Mouse (Mus musculus) forebrain, postnatal 0 days (tissue): ENCODE measurements at regions not wholly inside any gene's neighbourhood (a gene's known extent, or its start where the extent isn't known, plus 50 kb on each side); places are given as distances from the start of the nearest gene placed in this dataset.
A peak's percentile ranks its signal among the peaks of the same experiment; 100 is the strongest.

Experiments
- ATAC-seq: fragments of 200-750 bp; cut with Nextera tagmentation; 2 replicates; pipeline ENCODE4 v1.8.0; 2017; ENCODE audit warnings: mild to moderate bottlenecking, moderate library complexity
- DNase-seq: peaks from one replicate; pipeline ENCODE4 v3.0.0-alpha.2; 2015
- H3K27ac ChIP-seq: fragments of 300-500 bp; sonication (generic); 2 replicates; pipeline ENCODE4 v1.5.1; 2014; ENCODE audit warnings: low read depth, mild to moderate bottlenecking, antibody characterized with exemption, low read length, moderate library complexity, mixed read lengths
- H3K27me3 ChIP-seq: fragments of 300-500 bp; sonication (generic); 2 replicates; pipeline ENCODE4 v1.6.1; 2014; ENCODE audit warnings: mild to moderate bottlenecking, low read length, mixed read lengths; ENCODE audit not compliant: insufficient read depth
- H3K36me3 ChIP-seq: fragments of 300-500 bp; sonication (generic); 2 replicates; pipeline ENCODE4 v1.6.1; 2014; ENCODE audit warnings: mild to moderate bottlenecking, moderate library complexity; ENCODE audit not compliant: insufficient read depth
- H3K4me1 ChIP-seq: fragments of 300-500 bp; sonication (generic); 2 replicates; pipeline ENCODE4 v1.6.1; 2014; ENCODE audit warnings: antibody characterized with exemption; ENCODE audit not compliant: insufficient read depth
- H3K4me2 ChIP-seq: fragments of 300-500 bp; sonication (generic); 2 replicates; pipeline ENCODE4 v1.6.1; 2014; ENCODE audit warnings: low read depth, mild to moderate bottlenecking, moderate library complexity
- H3K4me3 ChIP-seq: fragments of 300-500 bp; sonication (generic); 2 replicates; pipeline ENCODE4 v1.5.1; 2014; ENCODE audit warnings: low read depth, low read length, mixed read lengths
- H3K9ac ChIP-seq: fragments of 300-500 bp; sonication (generic); 2 replicates; pipeline ENCODE4 v1.6.1; 2014; ENCODE audit warnings: mild to moderate bottlenecking
- H3K9me3 ChIP-seq: fragments of 300-500 bp; sonication (generic); 2 replicates; pipeline ENCODE4 v1.6.1; 2016; ENCODE audit warnings: low read length
- CTCF ChIP-seq: sonication (generic); IDR thresholded peaks from 2 replicates; pipeline ENCODE4 v1.5.1; 2016; ENCODE audit warnings: antibody characterized with exemption, control low read depth, low read depth
- WGBS: fragments of 180-500 bp; shearing (Covaris S2); extraction: QIAGEN DNeasy Blood & Tissue Kit; methylation state at CpG from one replicate; pipeline ENCODE4 v1.1.7; 2014; 5-methylcytosine and 5-hydroxymethylcytosine counted together

GRCm38 (mm10) chr2:146625166-146625751 lies 113.1 kb upstream of the Ralgapa2 start:
- ATAC-seq (no peak), DNase-seq (no peak)
- Histone ChIP-seq H3K36me3 (no peaks in the 10 kb centered on the region), H3K4me1 (no peaks in the 10 kb centered on the region), H3K4me2 (no peak overlapping the region), H3K9me3 (no peaks in the 10 kb centered on the region), H3K4me3 (no peak overlapping the region), H3K27me3 (no peaks in the 10 kb centered on the region), H3K9ac (no peak overlapping the region), H3K27ac (no peak overlapping the region)
- WGBS, result 38% methylated on average over 5 of the region's 5 CpGs
- TF ChIP-seq CTCF, result no peak

DNA sequence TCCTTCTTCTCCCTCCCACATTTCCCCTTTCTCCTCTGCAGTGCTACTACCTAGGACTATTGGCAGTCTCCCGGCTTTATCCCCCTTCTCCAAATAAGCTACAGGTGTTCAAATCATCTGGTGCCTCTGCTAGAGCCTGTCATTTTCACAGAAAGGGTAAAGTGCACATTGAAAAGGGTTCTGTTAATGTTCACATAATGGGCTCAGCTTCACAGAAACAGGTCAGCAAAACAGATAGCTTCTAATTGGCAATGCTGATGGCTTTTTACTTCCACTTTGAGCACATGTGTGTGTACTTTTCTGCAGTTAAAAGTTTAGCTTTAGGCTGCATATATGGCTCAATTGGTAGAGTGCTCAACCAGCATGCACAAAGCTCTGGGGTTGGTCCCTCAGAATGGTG lies 114.4 kb upstream of the Ralgapa2 start:
- no peak overlapping the region for H3K4me3 ChIP-seq
- TF ChIP-seq CTCF, result no peak
- H3K4me2 ChIP-seq, result no peak overlapping the region
- 40% methylated on average over 1 of the region's 1 CpGs for WGBS
- H3K9ac ChIP-seq, result no peak overlapping the region
- H3K36me3 ChIP-seq, result no peaks in the 10 kb centered on the region
- no peaks in the 10 kb centered on the region for H3K27me3 ChIP-seq
- ATAC-seq (no peak), DNase-seq (no peak)
- no peak overlapping the region for H3K27ac ChIP-seq
- no peaks in the 10 kb centered on the region for H3K9me3 ChIP-seq
- no peaks in the 10 kb centered on the region for H3K4me1 ChIP-seq

- DNase-seq (no peak), ATAC-seq (no peak)
- no peak for TF ChIP-seq CTCF
- 81% methylated on average over 3 of the region's 3 CpGs for WGBS
- Histone ChIP-seq H3K4me3 (no peak overlapping the region), H3K4me2 (no peak overlapping the region), H3K27me3 (no peaks in the 10 kb centered on the region), H3K27ac (no peak overlapping the region), H3K9me3 (no peaks in the 10 kb centered on the region), H3K36me3 (no peaks in the 10 kb centered on the region), H3K9ac (no peak overlapping the region), H3K4me1 (no peaks in the 10 kb centered on the region)
Measured at GRCm38 (mm10) chr2:146630179-146630578, 118.0 kb upstream of the Ralgapa2 start.

DNA sequence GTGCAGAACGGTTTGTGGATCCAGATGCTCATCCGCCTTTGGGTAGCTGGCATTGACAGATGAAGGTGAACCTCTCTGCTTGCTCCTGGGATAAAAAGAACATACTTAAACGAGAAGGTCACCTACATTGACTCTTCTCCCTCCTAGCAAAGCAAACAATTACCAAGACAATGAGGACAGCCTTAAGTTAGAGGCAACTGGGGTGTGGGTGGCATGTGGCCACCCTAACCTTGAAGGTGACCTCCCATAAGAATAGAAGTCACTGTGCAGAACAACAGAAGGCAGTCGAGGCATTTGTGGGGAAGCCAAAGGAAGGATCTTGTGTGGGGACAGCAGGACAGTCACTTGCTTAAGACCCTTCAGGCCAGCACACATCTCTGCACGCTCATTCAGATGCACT lies 119.0 kb upstream of the Ralgapa2 start:
- Histone ChIP-seq H3K4me2 (no peak overlapping the region), H3K9me3 (no peaks in the 10 kb centered on the region), H3K4me1 (no peaks in the 10 kb centered on the region), H3K9ac (no peak overlapping the region), H3K27ac (no peak overlapping the region), H3K27me3 (no peaks in the 10 kb centered on the region), H3K4me3 (no peak overlapping the region), H3K36me3 (no peaks in the 10 kb centered on the region)
- DNase-seq, result no peak
- 78% methylated on average over 5 of the region's 5 CpGs for WGBS
- ATAC-seq, result no peak
- no peak for TF ChIP-seq CTCF

DNA sequence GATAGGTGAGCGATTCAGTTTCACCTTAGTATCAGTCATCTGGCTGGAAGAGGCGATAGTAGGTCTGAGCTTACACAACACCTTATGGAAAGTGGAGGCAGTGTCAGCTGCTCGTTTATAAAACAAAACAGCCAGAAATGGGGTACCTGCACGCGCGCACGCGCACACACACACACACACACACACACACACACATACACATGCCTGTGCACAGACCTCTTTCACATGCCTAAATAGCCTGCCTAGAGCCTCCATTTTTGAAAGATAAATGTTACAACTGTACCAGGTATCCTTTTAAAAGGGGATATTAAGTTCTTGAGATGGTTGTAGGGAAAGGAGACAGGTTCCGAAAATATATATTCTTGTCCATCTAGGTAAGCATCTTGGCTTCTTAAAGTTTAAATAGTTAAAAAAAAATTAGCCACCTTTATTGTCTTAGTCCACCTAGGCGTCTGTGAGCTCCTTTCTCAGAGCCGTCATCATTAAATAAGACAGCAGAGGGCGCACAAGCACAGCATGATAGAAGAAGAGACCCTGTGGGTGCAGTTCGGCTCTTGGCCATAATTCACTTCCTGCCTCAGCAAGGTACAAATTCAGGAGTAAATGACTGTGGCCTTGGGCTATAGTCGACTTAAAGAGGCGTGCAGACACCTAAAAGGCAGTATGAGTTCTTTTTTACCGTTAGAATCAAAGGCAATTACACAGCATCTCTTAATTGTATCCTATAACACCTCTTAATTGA lies 121.4 kb upstream of the Ralgapa2 start:
- peak; percentile 89 for TF ChIP-seq CTCF
- H3K27me3 ChIP-seq, result no peaks in the 10 kb centered on the region
- H3K4me3 ChIP-seq, result no peak overlapping the region
- H3K4me2 ChIP-seq, result no peak overlapping the region
- H3K9ac ChIP-seq, result no peak overlapping the region
- H3K4me1 ChIP-seq, result no peaks in the 10 kb centered on the region
- peak; percentile 90 for DNase-seq
- WGBS, result 46% methylated on average over 16 of the region's 16 CpGs
- peak; percentile 85 for ATAC-seq
- no peak overlapping the region for H3K27ac ChIP-seq
- no peaks in the 10 kb centered on the region for H3K9me3 ChIP-seq
- H3K36me3 ChIP-seq, result no peaks in the 10 kb centered on the region

DNA sequence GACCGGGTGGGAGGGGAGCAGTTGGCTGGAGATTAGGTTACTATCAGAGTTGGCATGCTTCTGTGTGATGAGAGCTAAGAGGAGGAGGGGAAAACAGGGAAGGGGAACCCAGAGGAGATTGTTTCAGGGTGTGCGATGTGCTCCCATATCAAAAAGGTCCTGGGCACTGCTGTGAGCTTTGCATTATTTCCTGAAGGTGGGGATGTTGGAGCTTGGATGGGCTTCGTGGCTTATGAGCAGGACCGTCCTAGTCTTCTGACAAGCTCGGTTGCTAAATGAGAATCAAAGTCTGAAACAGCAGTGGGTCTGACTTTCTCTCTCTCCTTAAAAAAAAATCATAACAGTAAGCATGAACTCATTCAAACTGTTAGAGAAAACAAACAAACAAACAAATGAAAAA lies 125.4 kb upstream of the Ralgapa2 start:
- Histone ChIP-seq H3K4me3 (no peak overlapping the region), H3K27me3 (no peaks in the 10 kb centered on the region), H3K27ac (no peak overlapping the region), H3K36me3 (no peaks in the 10 kb centered on the region), H3K9me3 (no peaks in the 10 kb centered on the region), H3K4me1 (no peaks in the 10 kb centered on the region), H3K4me2 (no peak overlapping the region), H3K9ac (no peak overlapping the region)
- TF ChIP-seq CTCF, result peak; percentile 21; the same call in 1 of the 2 replicates
- DNase-seq (no peak), ATAC-seq (no peak)
- WGBS, result 54% methylated on average over 5 of the region's 5 CpGs

- DNase-seq (peak; percentile 27), ATAC-seq (peak; percentile 68; the same call in 1 of the 2 replicates)
- WGBS, result 8% methylated on average over 16 of the region's 16 CpGs
- Histone ChIP-seq H3K4me3 (no peak overlapping the region), H3K27ac (no peak overlapping the region), H3K9ac (peak overlapping the region; percentile 0; the same call in 1 of the 2 replicates), H3K4me2 (0 out of 2 replicates have a peak overlapping the region, but pooled peaks have one; percentile 21), H3K9me3 (no peaks in the 10 kb centered on the region), H3K27me3 (no peaks in the 10 kb centered on the region), H3K4me1 (no peaks in the 10 kb centered on the region), H3K36me3 (no peaks in the 10 kb centered on the region)
- TF ChIP-seq CTCF, result no peak
Measured at GRCm38 (mm10) chr2:146646237-146646972, 134.3 kb upstream of the Ralgapa2 start.
